9 mouse cellular contexts compared by ENCODE assay signal in the genomic region with DNA sequence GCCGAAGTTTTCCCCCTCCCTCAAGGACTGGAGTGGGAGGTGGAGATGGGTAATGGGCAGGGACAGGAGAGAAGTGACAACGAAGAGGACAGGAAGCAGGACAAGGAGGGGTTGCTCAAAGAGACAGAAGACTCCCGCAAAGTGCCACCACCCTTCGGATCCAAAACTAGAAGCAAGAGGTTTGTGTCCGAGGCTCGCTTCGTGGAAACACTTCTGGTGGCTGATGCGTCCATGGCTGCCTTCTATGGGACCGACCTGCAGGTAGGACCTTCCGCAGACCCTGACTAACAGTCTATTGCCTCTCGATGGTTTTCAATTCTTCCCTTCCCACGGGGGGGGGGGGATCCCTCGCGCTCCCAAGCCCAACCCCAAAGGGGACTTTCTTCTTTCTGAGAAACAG. TPM values are rescaled to one million over a fixed set of nuclear protein-coding genes. Genes with fewer than 3 reads are reported as not detected.
DNase-seq lines count a peak whose midpoint lies in the region; ATAC-seq lines count a peak whose summit lies in the region.
"Had no signal": no experiment of that assay in that cellular context is flagged by ENCODE, and none has a peak within 500 bp of the region (broad histone marks: within the 10 kb centered on the region; RNA-seq: fewer than 3 reads in every experiment).

No protein-coding gene starts in this region.

- peak overlapping the region; percentile 45 for H3K9ac ChIP-seq in kidney, embryonic 15.5 days
- peak overlapping the region; percentile 58 for H3K9ac ChIP-seq in hindbrain, embryonic 12.5 days
- peak overlapping the region; percentile 76 for H3K9ac ChIP-seq in midbrain, embryonic 13.5 days (replicated peaks)

- ATAC-seq in kidney, embryonic 15.5 days (replicated peaks; ENCODE audit: low FRiP score) = 0 out of 2 replicates have a peak, but pooled peaks have one; percentile 5
- ATAC-seq in hindbrain, embryonic 12.5 days (ENCODE audit: low FRiP score) = no peak
- ATAC-seq in midbrain, embryonic 13.5 days = peak; percentile 13

- no peak overlapping the region for H3K27ac ChIP-seq in kidney, embryonic 15.5 days
- H3K27ac ChIP-seq in embryonic facial prominence, embryonic 10.5 days (replicated peaks) = no peak overlapping the region; the same call in 1 of the 2 replicates
- no peak overlapping the region for H3K27ac ChIP-seq in hindbrain, embryonic 12.5 days
- H3K27ac ChIP-seq in midbrain, embryonic 13.5 days = no peak overlapping the region

- WGBS in kidney, embryonic 15.5 days = under 1% methylated on average over 14 of the region's 14 CpGs
- WGBS in embryonic facial prominence, embryonic 10.5 days = 1% methylated on average over 14 of the region's 14 CpGs
- WGBS in hindbrain, embryonic 12.5 days = under 1% methylated on average over 14 of the region's 14 CpGs
- WGBS in midbrain, embryonic 13.5 days = 3% methylated on average over 14 of the region's 14 CpGs

- H3K4me2 ChIP-seq in kidney, embryonic 15.5 days = peak overlapping the region; percentile 99
- H3K4me2 ChIP-seq in hindbrain, embryonic 12.5 days (replicated peaks) = peak overlapping the region; percentile 95
- peak overlapping the region; percentile 98 for H3K4me2 ChIP-seq in midbrain, embryonic 13.5 days (replicated peaks)

- no peak for DNase-seq in kidney, adult 8-10 months
- DNase-seq in embryonic facial prominence, embryonic 10.5 days (ENCODE audit: low spot score) = no peak
- DNase-seq in ovary, postnatal 10 days (ENCODE audit: low spot score) = no peak
- no peak for DNase-seq in frontal cortex, postnatal 25 days (ENCODE audit: low spot score in 2 of 2)
- DNase-seq in yolk sac, embryonic 10.5 days (ENCODE audit: low spot score) = no peak

- peaks cover 19% of the 10 kb centered on the region for H3K4me1 ChIP-seq in kidney, embryonic 15.5 days
- H3K4me1 ChIP-seq in embryonic facial prominence, embryonic 10.5 days = peaks cover 15% of the 10 kb centered on the region
- H3K4me1 ChIP-seq in hindbrain, embryonic 12.5 days = peaks cover 11% of the 10 kb centered on the region
- H3K4me1 ChIP-seq in midbrain, embryonic 13.5 days (replicated peaks) = peaks cover 14% of the 10 kb centered on the region

- peak overlapping the region; percentile 59 for H3K4me3 ChIP-seq in kidney, embryonic 15.5 days (replicated peaks)
- peak overlapping the region; percentile 64 for H3K4me3 ChIP-seq in embryonic facial prominence, embryonic 10.5 days
- H3K4me3 ChIP-seq in hindbrain, embryonic 12.5 days = peak overlapping the region; percentile 56
- peak overlapping the region; percentile 71 for H3K4me3 ChIP-seq in midbrain, embryonic 13.5 days (replicated peaks)
- H3K4me3 ChIP-seq: erythroblast, embryonic 14.5 days had no signal

- peaks cover 76% of the 10 kb centered on the region for H3K27me3 ChIP-seq in kidney, embryonic 15.5 days
- peaks cover 72% of the 10 kb centered on the region for H3K27me3 ChIP-seq in embryonic facial prominence, embryonic 10.5 days (replicated peaks; ENCODE audit: low read depth, poor library complexity, severe bottlenecking)
- peaks cover 65% of the 10 kb centered on the region for H3K27me3 ChIP-seq in hindbrain, embryonic 12.5 days
- H3K27me3 ChIP-seq in midbrain, embryonic 13.5 days = peaks cover 48% of the 10 kb centered on the region

- H3K36me3 ChIP-seq in kidney, embryonic 15.5 days = no peaks in the 10 kb centered on the region
- H3K36me3 ChIP-seq in embryonic facial prominence, embryonic 10.5 days (replicated peaks) = no peaks in the 10 kb centered on the region
- no peaks in the 10 kb centered on the region for H3K36me3 ChIP-seq in hindbrain, embryonic 12.5 days
- no peaks in the 10 kb centered on the region for H3K36me3 ChIP-seq in midbrain, embryonic 13.5 days

- H3K9me3 ChIP-seq in kidney, embryonic 15.5 days (replicated peaks) = no peaks in the 10 kb centered on the region
- no peaks in the 10 kb centered on the region for H3K9me3 ChIP-seq in embryonic facial prominence, embryonic 10.5 days
- no peaks in the 10 kb centered on the region for H3K9me3 ChIP-seq in hindbrain, embryonic 12.5 days (replicated peaks)
- H3K9me3 ChIP-seq in midbrain, embryonic 13.5 days = no peaks in the 10 kb centered on the region

RNA-seq across cellular contexts. Expression of gene Adamts8, which starts 1.0 kb away (rescaled TPM):
- 0.58 and 1.8 TPM in 2 replicates for polyA plus RNA-seq in kidney, embryonic 15.5 days (2015; fragmentation: Nextera tagmentation; extraction: Ambion mirVana)
- polyA plus RNA-seq in embryonic facial prominence, embryonic 10.5 days (2016; fragmentation: Nextera tagmentation; extraction: Ambion mirVana) = 0.57 and 0.93 TPM in 2 replicates
- polyA plus RNA-seq in hindbrain, embryonic 12.5 days (2016; fragmentation: Nextera tagmentation; extraction: Ambion mirVana) = 1.5 and 1.6 TPM in 2 replicates
- polyA plus RNA-seq in midbrain, embryonic 13.5 days (2015; fragmentation: Nextera tagmentation; extraction: Ambion mirVana) = 0.66 and 0.96 TPM in 2 replicates
- polyA plus RNA-seq: erythroblast, embryonic 14.5 days had no signal

RNA-seq across cellular contexts. Expression of gene Adamts15, which starts 21.1 kb away (rescaled TPM):
- 6.8 and 8.0 TPM in 2 replicates for polyA plus RNA-seq in kidney, embryonic 15.5 days (2015; fragmentation: Nextera tagmentation; extraction: Ambion mirVana)
- 7.2 and 9.1 TPM in 2 replicates for polyA plus RNA-seq in embryonic facial prominence, embryonic 10.5 days (2016; fragmentation: Nextera tagmentation; extraction: Ambion mirVana)
- polyA plus RNA-seq in hindbrain, embryonic 12.5 days (2016; fragmentation: Nextera tagmentation; extraction: Ambion mirVana) = 9.6 and 15.2 TPM in 2 replicates
- polyA plus RNA-seq in midbrain, embryonic 13.5 days (2015; fragmentation: Nextera tagmentation; extraction: Ambion mirVana) = 2.9 and 3.2 TPM in 2 replicates
- polyA plus RNA-seq: erythroblast, embryonic 14.5 days had no signal
